Mouse (Mus musculus) liver, adult 2 months (tissue): ENCODE data around the gene Gngt2. TPM values are rescaled to one million over a fixed set of nuclear protein-coding genes. Genes with fewer than 3 reads are reported as not detected.

Experiments used
- DNase-seq: peaks from one replicate; pipeline ENCODE4 v3.0.0-alpha.2; 2011; ENCODE audit warnings: low read depth, low spot score; ENCODE audit errors: extremely low read depth
- H3K27ac ChIP-seq: fragments of 200-500 bp; replicated peaks from 2 replicates; pipeline ENCODE4 v1.5.1; 2012; ENCODE audit warnings: low read depth, mild to moderate bottlenecking, control low read depth, inconsistent platforms, low read length; ENCODE audit not compliant: insufficient read depth
- H3K27me3 ChIP-seq: fragments of 200-500 bp; 2 replicates; pipeline ENCODE4 v1.6.1; 2012; ENCODE audit warnings: mild to moderate bottlenecking, moderate library complexity, low read length, inconsistent platforms; ENCODE audit not compliant: control insufficient read depth, insufficient read depth
- H3K36me3 ChIP-seq: fragments of 200-500 bp; 2 replicates; pipeline ENCODE4 v1.6.1; 2012; ENCODE audit warnings: low read length, inconsistent platforms; ENCODE audit not compliant: control insufficient read depth, insufficient read depth
- H3K4me1 ChIP-seq: fragments of 200-500 bp; 2 replicates; pipeline ENCODE4 v1.6.1; 2011; ENCODE audit warnings: low read length; ENCODE audit not compliant: control insufficient read depth, insufficient read depth
- H3K4me3 ChIP-seq: fragments of 200-500 bp; 2 replicates; pipeline ENCODE4 v1.5.1; 2011; ENCODE audit warnings: low read depth, mild to moderate bottlenecking, control low read depth, low read length, moderate library complexity; ENCODE audit not compliant: insufficient read depth
- H3K79me2 ChIP-seq: fragments of 200-500 bp; 2 replicates; pipeline ENCODE4 v1.6.1; 2012; ENCODE audit warnings: inconsistent platforms, mild to moderate bottlenecking, low read length, moderate library complexity; ENCODE audit not compliant: control insufficient read depth, insufficient read depth
- H3K9ac ChIP-seq: fragments of 200-500 bp; 2 replicates; pipeline ENCODE4 v1.6.1; 2012; ENCODE audit warnings: low read depth, mild to moderate bottlenecking, control low read depth, inconsistent platforms, low read length
- CTCF ChIP-seq: fragments of 200-500 bp; IDR thresholded peaks from 2 replicates; pipeline ENCODE4 v1.5.1; 2011; ENCODE audit warnings: low read depth, low read length, control low read depth
- POLR2A ChIP-seq: fragments of 200-500 bp; IDR thresholded peaks from 2 replicates; pipeline ENCODE4 v1.6.1; 2011; ENCODE audit warnings: low read length, control low read depth; ENCODE audit not compliant: insufficient read depth; ENCODE audit errors: extremely low read depth
- WGBS: fragments of 180-500 bp; shearing (Covaris S2); methylation state at CpG from one replicate; pipeline ENCODE4 v1.1.7; 2018; 5-methylcytosine and 5-hydroxymethylcytosine counted together
- polyA plus RNA-seq: library from polyadenylated mRNA; depleted of rRNA; stranded (reverse); fragments of >200 nt; gene quantifications from 2 replicates; pipeline ENCODE4 v1.2.3, GENCODE M21; 2012
- total RNA-seq: library from RNA; depleted of rRNA; stranded (reverse); fragments of >200 nt; gene quantifications from 2 replicates; pipeline ENCODE4 v1.2.3, GENCODE M21; 2014

The Gngt2 gene
- total and polyA plus RNA-seq, 2 experiments, result 5.1 to 11.5 TPM

GRCm38 (mm10) chr11:95821511-95821910, 15.5 kb upstream of the Gngt2 start:
- TF ChIP-seq CTCF (no peak), POLR2A (no peak)
- H3K27me3 ChIP-seq, result no peaks in the 10 kb centered on the region
- no peak overlapping the region for H3K4me3 ChIP-seq
- WGBS, result 18% methylated on average over 3 of the region's 3 CpGs
- H3K79me2 ChIP-seq, result no peaks in the 10 kb centered on the region
- H3K36me3 ChIP-seq, result no peaks in the 10 kb centered on the region
- H3K27ac ChIP-seq, result no peak overlapping the region
- DNase-seq, result peak; percentile 96
- no peak overlapping the region for H3K9ac ChIP-seq
- H3K4me1 ChIP-seq, result peaks cover 20% of the 10 kb centered on the region

DNA sequence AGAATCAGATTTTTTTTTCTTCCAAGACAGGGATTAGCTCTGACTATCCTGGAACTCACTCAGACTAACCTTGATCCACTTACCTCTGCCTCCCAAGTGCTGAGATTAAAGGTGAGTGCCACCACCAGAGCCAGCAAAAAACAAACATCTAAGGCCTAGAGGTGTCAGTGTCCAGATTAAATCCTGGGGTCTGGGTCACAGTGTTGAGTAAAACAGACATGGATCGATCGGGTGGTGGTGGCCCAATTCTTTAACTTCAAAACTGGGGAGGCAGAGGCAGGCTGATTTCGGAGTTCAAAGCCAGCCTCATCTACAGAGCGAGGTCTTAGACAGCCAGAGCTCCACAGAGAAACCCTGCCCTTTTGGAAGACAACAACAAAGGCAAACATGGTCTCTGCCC, 14.6 kb upstream of the Gngt2 start:
- no peaks in the 10 kb centered on the region for H3K36me3 ChIP-seq
- peak; percentile 91 for DNase-seq
- H3K9ac ChIP-seq, result no peak overlapping the region
- WGBS, result 27% methylated on average over 4 of the region's 4 CpGs
- TF ChIP-seq CTCF (no peak), POLR2A (no peak)
- H3K4me1 ChIP-seq, result peaks cover 26% of the 10 kb centered on the region
- H3K27ac ChIP-seq, result no peak overlapping the region
- H3K79me2 ChIP-seq, result no peaks in the 10 kb centered on the region
- H3K27me3 ChIP-seq, result no peaks in the 10 kb centered on the region
- no peak overlapping the region for H3K4me3 ChIP-seq

GRCm38 (mm10) chr11:95824071-95824876, 12.7 kb upstream of the Gngt2 start, which contains the start of gene Phospho1:
Gene Phospho1 (plus strand): TSS chr11:95824499.
- H3K4me1 ChIP-seq, result peaks cover 26% of the 10 kb centered on the region
- H3K27ac ChIP-seq, result peak within 1 kb of the TSS; percentile 78
- DNase-seq, result peak; percentile 80
- WGBS, result under 1% methylated on average over 75 of the region's 78 CpGs
- peak within 1 kb of the TSS; percentile 85 for H3K9ac ChIP-seq
- H3K79me2 ChIP-seq, result no peaks in the 10 kb centered on the region
- H3K36me3 ChIP-seq, result no peaks in the 10 kb centered on the region
- no peaks in the 10 kb centered on the region for H3K27me3 ChIP-seq
- H3K4me3 ChIP-seq, result peak within 1 kb of the TSS; percentile 82
- TF ChIP-seq CTCF (no peak), POLR2A (0 out of 2 replicates have a peak, but pooled peaks have one; percentile 32)

- Histone ChIP-seq H3K36me3 (no peaks in the 10 kb centered on the region), H3K27me3 (no peaks in the 10 kb centered on the region), H3K4me1 (peaks cover 26% of the 10 kb centered on the region), H3K9ac (peak overlapping the region; percentile 83), H3K79me2 (no peaks in the 10 kb centered on the region), H3K27ac (no peak overlapping the region), H3K4me3 (peak overlapping the region; percentile 82)
- 5% methylated on average over 11 of the region's 11 CpGs for WGBS
- TF ChIP-seq CTCF, result no peak
- no peak for TF ChIP-seq POLR2A
- no peak for DNase-seq
Measured at GRCm38 (mm10) chr11:95824877-95825243, 12.2 kb upstream of the Gngt2 start.

DNA sequence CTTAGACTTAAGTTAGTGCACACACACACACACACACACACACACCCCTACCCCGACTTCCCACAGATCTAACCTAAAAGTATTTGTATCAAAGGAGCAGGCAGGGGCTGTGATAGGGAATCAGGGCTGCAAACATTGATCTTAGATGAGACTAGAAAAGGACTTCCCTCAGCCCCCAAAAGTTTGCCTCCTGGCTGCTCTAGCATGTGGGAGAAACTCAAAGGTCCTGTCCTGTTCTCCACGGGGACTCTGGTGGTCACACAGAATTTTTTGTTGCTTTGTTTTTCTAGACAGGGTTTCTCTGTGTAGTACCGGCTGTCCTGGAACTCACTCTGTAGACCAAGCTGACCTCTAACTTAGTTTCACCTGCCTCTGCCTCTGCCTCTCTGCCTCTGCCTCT, 11.4 kb upstream of the Gngt2 start:
- TF ChIP-seq CTCF (no peak), POLR2A (no peak)
- H3K27me3 ChIP-seq, result peaks cover 5% of the 10 kb centered on the region; the same call in 1 of the 2 replicates
- H3K4me3 ChIP-seq, result no peak overlapping the region
- H3K4me1 ChIP-seq, result peaks cover 26% of the 10 kb centered on the region
- H3K9ac ChIP-seq, result no peak overlapping the region
- no peaks in the 10 kb centered on the region for H3K36me3 ChIP-seq
- H3K27ac ChIP-seq, result no peak overlapping the region
- DNase-seq, result peak; percentile 16
- 37% methylated on average over 3 of the region's 3 CpGs for WGBS
- H3K79me2 ChIP-seq, result no peaks in the 10 kb centered on the region
